Mouse (Mus musculus) cortical plate, adult 2 months (tissue): ENCODE data around the gene Rps6kc1. TPM values are rescaled to one million over a fixed set of nuclear protein-coding genes. Genes with fewer than 3 reads are reported as not detected.
A peak's percentile ranks its signal among the peaks of the same experiment; 100 is the strongest.

Experiments
- H3K27ac ChIP-seq: fragments of 200-500 bp; 2 replicates; pipeline ENCODE4 v1.5.1; 2012; ENCODE audit warnings: low read length, control low read depth, inconsistent platforms; ENCODE audit not compliant: insufficient read depth
- H3K4me1 ChIP-seq: fragments of 200-500 bp; 2 replicates; pipeline ENCODE4 v1.6.1; 2011; ENCODE audit warnings: low read length; ENCODE audit not compliant: control insufficient read depth, insufficient read depth
- H3K4me3 ChIP-seq: fragments of 200-500 bp; 2 replicates; pipeline ENCODE4 v1.5.1; 2011; ENCODE audit warnings: mild to moderate bottlenecking, low read length, control low read depth; ENCODE audit not compliant: insufficient read depth
- CTCF ChIP-seq: fragments of 200-500 bp; IDR thresholded peaks from 2 replicates; pipeline ENCODE4 v1.5.1; 2011; ENCODE audit warnings: mild to moderate bottlenecking, control low read depth, low read length; ENCODE audit not compliant: insufficient read depth; ENCODE audit errors: extremely low read depth
- POLR2A ChIP-seq: fragments of 200-500 bp; IDR thresholded peaks from 2 replicates; pipeline ENCODE4 v1.6.1; 2011; ENCODE audit warnings: mild to moderate bottlenecking, low read length, control low read depth; ENCODE audit not compliant: insufficient read depth; ENCODE audit errors: extremely low read depth
- polyA plus RNA-seq: library from polyadenylated mRNA; depleted of rRNA; stranded (reverse); fragments of >200 nt; gene quantifications from 2 replicates; pipeline ENCODE4 v1.2.3, GENCODE M21; 2012

The Rps6kc1 gene
- polyA plus RNA-seq, 1 experiment, result 30.7 TPM

GRCm38 (mm10) chr1:190880638-190881037 is 30.9 kb downstream of the Rps6kc1 start:
- TF ChIP-seq CTCF (no peak), POLR2A (no peak)
- no peaks in the 10 kb centered on the region for H3K4me1 ChIP-seq
- no peak overlapping the region for H3K4me3 ChIP-seq
- no peak overlapping the region for H3K27ac ChIP-seq

- TF ChIP-seq POLR2A, result no peak
- TF ChIP-seq CTCF, result no peak
- no peak overlapping the region for H3K4me3 ChIP-seq
- no peaks in the 10 kb centered on the region for H3K4me1 ChIP-seq
- no peak overlapping the region for H3K27ac ChIP-seq
These were observed 35.8 kb downstream of the Rps6kc1 start for GRCm38 (mm10) chr1:190875751-190876150.

DNA sequence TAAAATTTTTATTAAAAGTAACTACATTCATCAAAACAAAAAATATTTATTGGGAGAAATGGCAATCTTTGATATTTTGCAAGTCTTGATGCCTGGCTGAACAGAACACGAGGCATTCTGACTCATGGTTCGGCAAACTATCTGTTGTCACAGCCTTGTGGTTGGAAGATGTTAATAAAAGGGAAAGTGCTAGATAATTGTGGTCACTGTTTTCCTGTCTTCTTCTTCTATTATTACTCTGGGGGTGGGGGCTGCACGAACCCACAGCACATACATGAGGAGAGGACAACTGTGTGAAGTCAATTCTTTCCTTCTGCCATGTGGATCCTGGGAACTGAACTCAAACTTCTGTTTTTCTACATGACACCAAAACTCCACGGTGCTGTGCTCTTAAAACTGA is 36.5 kb downstream of the Rps6kc1 start:
- TF ChIP-seq CTCF, result no peak
- TF ChIP-seq POLR2A, result no peak
- Histone ChIP-seq H3K27ac (no peak overlapping the region), H3K4me3 (no peak overlapping the region), H3K4me1 (no peaks in the 10 kb centered on the region)

DNA sequence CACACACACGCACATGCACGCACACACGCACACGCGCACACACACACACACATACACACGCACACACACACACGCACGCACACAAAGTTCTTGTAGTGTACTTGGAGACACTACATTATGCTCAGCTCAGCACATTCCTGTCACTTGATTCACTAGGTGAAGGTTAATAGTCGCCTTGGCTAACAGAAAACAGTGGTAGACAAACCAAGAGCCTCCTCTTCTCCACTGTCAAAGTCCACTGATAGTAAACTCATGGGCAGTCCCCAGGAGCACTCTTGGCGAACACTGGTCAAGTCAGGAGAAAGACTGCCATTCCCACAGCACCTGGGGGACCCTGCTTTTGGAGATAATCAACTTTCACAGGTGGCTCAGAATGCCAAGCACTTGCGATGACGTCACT is 40.5 kb downstream of the Rps6kc1 start:
- Histone ChIP-seq H3K27ac (no peak overlapping the region), H3K4me1 (no peaks in the 10 kb centered on the region), H3K4me3 (no peak overlapping the region)
- no peak for TF ChIP-seq POLR2A
- no peak for TF ChIP-seq CTCF

DNA sequence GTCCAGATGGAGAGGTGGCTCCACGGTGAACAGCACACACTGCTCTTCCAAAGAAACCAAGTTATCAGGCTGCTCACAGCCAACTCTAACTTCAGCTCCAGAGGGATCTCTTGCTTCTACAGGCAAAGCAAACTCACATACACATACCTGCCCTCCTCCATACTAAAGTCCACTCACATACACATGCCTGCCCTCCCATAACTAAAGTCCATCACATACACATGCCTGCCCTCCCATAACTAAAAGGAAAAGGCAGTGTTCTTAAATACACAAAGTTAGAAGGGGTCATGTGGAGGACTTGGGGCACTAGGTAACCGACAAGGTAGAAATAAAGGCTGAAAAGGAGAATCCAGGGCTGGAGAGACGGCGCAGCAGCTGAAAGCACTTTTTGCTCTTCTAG is 41.6 kb downstream of the Rps6kc1 start:
- no peak overlapping the region for H3K27ac ChIP-seq
- H3K4me1 ChIP-seq, result no peaks in the 10 kb centered on the region
- TF ChIP-seq CTCF (no peak), POLR2A (no peak)
- no peak overlapping the region for H3K4me3 ChIP-seq

DNA sequence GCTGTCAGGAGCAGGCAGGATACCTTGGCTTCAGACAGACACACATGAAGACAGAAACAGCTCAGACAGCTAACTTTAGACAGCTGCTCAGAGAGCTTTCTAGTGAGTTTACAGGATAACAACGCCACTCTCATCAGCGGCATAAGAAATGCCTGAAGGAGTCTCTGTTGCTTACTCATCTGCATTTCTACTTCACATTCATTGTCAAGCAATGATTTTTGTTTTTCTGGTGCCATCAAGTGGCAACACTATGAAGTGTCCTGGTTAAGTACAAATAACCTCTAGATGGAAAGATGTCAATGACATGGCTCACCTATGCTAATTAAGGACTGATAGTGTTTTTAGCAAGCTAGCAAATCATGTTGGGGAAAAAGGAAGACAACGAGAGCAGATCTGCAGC is 42.8 kb downstream of the Rps6kc1 start:
- Histone ChIP-seq H3K27ac (no peak overlapping the region), H3K4me1 (no peaks in the 10 kb centered on the region), H3K4me3 (no peak overlapping the region)
- TF ChIP-seq POLR2A (no peak), CTCF (0 out of 2 replicates have a peak, but pooled peaks have one; percentile 0)

DNA sequence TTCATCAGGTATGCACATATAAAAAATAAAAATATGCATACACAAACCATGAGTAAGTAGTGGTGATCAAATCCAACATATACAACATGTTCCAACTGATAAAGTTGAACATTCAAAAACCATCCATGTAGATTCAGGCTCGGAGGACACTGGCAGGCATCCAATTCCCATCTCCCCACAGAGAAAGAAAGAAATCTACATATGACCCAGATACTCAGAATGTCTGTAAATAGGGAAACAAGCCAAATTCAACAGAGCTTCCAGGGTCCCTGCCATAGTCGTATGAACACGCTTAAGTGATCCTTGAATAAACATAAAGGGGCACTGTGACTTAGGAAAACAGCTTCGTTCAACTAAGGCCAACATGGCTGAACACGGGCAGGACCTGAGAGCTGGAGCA is 49.9 kb downstream of the Rps6kc1 start:
- Histone ChIP-seq H3K27ac (no peak overlapping the region), H3K4me3 (no peak overlapping the region), H3K4me1 (no peaks in the 10 kb centered on the region)
- no peak for TF ChIP-seq CTCF
- TF ChIP-seq POLR2A, result no peak

DNA sequence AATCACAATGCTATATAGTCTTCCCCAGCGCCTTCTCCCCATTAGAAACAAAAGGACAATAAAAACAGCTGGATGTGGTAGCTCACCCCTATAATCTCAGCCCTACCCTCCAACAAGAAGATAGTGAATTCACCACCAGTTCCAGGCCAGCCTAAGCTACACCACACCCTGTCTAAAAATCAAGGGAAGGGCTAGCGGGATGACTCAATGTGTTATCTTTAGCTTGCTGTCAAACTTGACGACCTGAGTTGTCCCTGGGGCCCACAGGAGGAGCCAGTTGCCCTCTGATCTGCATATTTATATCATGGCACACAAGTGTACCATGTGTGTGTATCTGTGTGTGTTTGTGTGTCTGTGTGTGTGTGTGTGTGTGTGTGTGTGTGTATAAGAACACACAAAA is 57.1 kb downstream of the Rps6kc1 start:
- no peak overlapping the region for H3K27ac ChIP-seq
- no peaks in the 10 kb centered on the region for H3K4me1 ChIP-seq
- no peak overlapping the region for H3K4me3 ChIP-seq
- no peak for TF ChIP-seq CTCF
- TF ChIP-seq POLR2A, result no peak

DNA sequence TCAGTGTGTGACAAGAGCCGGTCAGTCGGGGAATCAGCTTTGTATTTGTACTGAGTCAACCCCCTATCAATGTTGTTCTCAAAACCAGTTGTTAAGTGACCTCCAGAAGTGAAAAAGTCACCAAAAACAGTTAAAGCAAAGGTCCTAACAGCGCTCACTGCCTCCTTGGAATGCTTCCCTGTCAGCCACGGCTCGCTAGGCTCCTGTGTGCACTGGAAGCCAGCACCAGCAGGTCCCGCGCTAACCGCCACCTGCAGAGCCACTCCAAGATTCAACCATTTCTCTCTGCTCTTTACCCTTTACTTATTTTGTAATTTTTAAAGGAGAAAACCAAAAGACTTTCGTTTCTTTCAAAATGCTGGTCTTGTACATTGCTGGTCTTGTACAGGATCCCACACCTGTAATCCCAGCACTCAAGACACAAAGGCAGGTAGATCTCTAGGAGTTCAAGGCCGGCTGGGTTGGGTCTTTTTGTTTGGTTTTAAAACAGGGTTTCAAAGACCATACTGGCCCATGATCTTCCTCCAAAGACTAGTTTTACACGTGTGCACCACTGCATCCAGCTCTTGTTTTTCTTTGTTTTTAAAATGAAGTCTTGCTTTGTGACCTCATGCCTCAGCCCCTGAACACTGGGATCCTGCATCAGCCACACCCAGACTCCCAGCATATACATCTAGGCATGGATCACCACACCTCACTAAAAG is 62.3 kb downstream of the Rps6kc1 start:
- TF ChIP-seq CTCF (no peak), POLR2A (no peak)
- Histone ChIP-seq H3K4me1 (peaks cover 18% of the 10 kb centered on the region), H3K27ac (no peak overlapping the region), H3K4me3 (no peak overlapping the region)

DNA sequence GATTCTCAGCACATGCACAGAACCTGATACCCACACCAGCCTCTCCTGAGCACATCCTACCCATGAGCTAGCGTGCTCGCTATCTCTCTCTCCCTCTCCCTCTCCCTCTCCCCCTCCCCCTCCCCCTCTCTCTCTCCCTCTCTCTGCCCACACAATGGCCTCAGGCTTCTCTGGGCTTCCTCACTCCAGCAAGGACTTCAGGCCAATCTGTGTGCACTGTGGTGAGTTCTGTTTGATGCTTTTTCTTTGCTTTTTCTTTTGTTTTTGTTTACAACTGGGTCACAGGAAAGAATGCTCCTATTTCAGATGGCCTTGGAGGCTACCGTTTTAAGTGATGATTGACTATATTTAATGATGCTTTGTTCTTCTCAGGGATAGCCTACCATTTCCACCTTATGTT is 62.9 kb downstream of the Rps6kc1 start:
- Histone ChIP-seq H3K4me1 (peaks cover 18% of the 10 kb centered on the region), H3K27ac (no peak overlapping the region), H3K4me3 (no peak overlapping the region)
- TF ChIP-seq POLR2A, result no peak
- no peak for TF ChIP-seq CTCF

GRCm38 (mm10) chr1:190846956-190847355 is 64.6 kb downstream of the Rps6kc1 start:
- peaks cover 18% of the 10 kb centered on the region for H3K4me1 ChIP-seq
- H3K4me3 ChIP-seq, result no peak overlapping the region
- no peak for TF ChIP-seq CTCF
- TF ChIP-seq POLR2A, result no peak
- H3K27ac ChIP-seq, result no peak overlapping the region
